Mouse (Mus musculus) limb, embryonic 11.5 days (tissue): ENCODE data around the gene Cc2d1a. TPM values are rescaled to one million over a fixed set of nuclear protein-coding genes. Genes with fewer than 3 reads are reported as not detected.

ENCODE experiments used
- ATAC-seq: fragments of 200-750 bp; cut with Nextera tagmentation; 2 replicates; pipeline ENCODE4 v1.8.0; 2017; ENCODE audit warnings: low read depth; ENCODE audit not compliant: insufficient number of reproducible peaks, low FRiP score, low TSS enrichment
- DNase-seq: peaks from one replicate; pipeline ENCODE4 v3.0.0-alpha.2; 2015; ENCODE audit warnings: low spot score
- H3K27ac ChIP-seq: fragments of 300-500 bp; sonication (generic); replicated peaks from 2 replicates; pipeline ENCODE4 v1.5.1; 2014; ENCODE audit warnings: low read depth, mild to moderate bottlenecking, low read length
- H3K27me3 ChIP-seq: fragments of 300-500 bp; sonication (generic); 2 replicates; pipeline ENCODE4 v1.6.1; 2014; ENCODE audit warnings: mild to moderate bottlenecking, low read length, mixed read lengths; ENCODE audit not compliant: control insufficient read depth, insufficient read depth
- H3K36me3 ChIP-seq: fragments of 300-500 bp; sonication (generic); 2 replicates; pipeline ENCODE4 v1.6.1; 2014; ENCODE audit warnings: mild to moderate bottlenecking, low read length, moderate library complexity, mixed read lengths; ENCODE audit not compliant: control insufficient read depth, insufficient read depth
- H3K4me1 ChIP-seq: fragments of 300-500 bp; sonication (generic); 2 replicates; pipeline ENCODE4 v1.6.1; 2014; ENCODE audit warnings: low read length, mixed read lengths; ENCODE audit not compliant: control insufficient read depth, insufficient read depth
- H3K4me2 ChIP-seq: fragments of 300-500 bp; sonication (generic); 2 replicates; pipeline ENCODE4 v1.6.1; 2014; ENCODE audit warnings: low read depth, mild to moderate bottlenecking, moderate library complexity; ENCODE audit not compliant: severe bottlenecking
- H3K4me3 ChIP-seq: fragments of 300-500 bp; sonication (generic); 2 replicates; pipeline ENCODE4 v1.5.1; 2014; ENCODE audit warnings: low read depth, low read length
- H3K9ac ChIP-seq: fragments of 300-500 bp; sonication (generic); 2 replicates; pipeline ENCODE4 v1.6.1; 2014; ENCODE audit warnings: mild to moderate bottlenecking, low read length
- H3K9me3 ChIP-seq: fragments of 300-500 bp; sonication (generic); 2 replicates; pipeline ENCODE4 v1.6.1; 2016; ENCODE audit warnings: low read length; ENCODE audit not compliant: control insufficient read depth
- WGBS: fragments of 180-500 bp; shearing (Covaris S2); extraction: QIAGEN DNeasy Blood & Tissue Kit; methylation state at CpG from one replicate; pipeline ENCODE4 v1.1.7; 2014; 5-methylcytosine and 5-hydroxymethylcytosine counted together
- polyA plus RNA-seq: library from polyadenylated mRNA; unstranded; fragments of >200 nt; fragmentation: Nextera tagmentation; extraction: Ambion mirVana; gene quantifications from 2 replicates; pipeline ENCODE4 v1.2.1, GENCODE M21; 2014

Gene Cc2d1a
- polyA plus RNA-seq, 1 experiment from 2014 or later, result 15.7 TPM

GRCm38 (mm10) chr8:84096061-84096460 is 51.7 kb downstream of the Cc2d1a start:
- Histone ChIP-seq H3K4me1 (no peaks in the 10 kb centered on the region), H3K9ac (no peak overlapping the region), H3K4me2 (no peak overlapping the region), H3K27ac (no peak overlapping the region), H3K4me3 (no peak overlapping the region), H3K36me3 (peaks cover 47% of the 10 kb centered on the region), H3K9me3 (no peaks in the 10 kb centered on the region), H3K27me3 (no peaks in the 10 kb centered on the region)
- DNase-seq (no peak), ATAC-seq (no peak)
- WGBS, result 81% methylated on average over 8 of the region's 8 CpGs

GRCm38 (mm10) chr8:84090585-84090984 is 57.2 kb downstream of the Cc2d1a start:
- H3K36me3 ChIP-seq, result peaks cover 31% of the 10 kb centered on the region
- H3K27me3 ChIP-seq, result no peaks in the 10 kb centered on the region
- DNase-seq (no peak), ATAC-seq (no peak)
- 92% methylated on average over 8 of the region's 8 CpGs for WGBS
- H3K9ac ChIP-seq, result no peak overlapping the region
- H3K4me1 ChIP-seq, result no peaks in the 10 kb centered on the region
- no peak overlapping the region for H3K4me2 ChIP-seq
- H3K9me3 ChIP-seq, result no peaks in the 10 kb centered on the region
- no peak overlapping the region for H3K4me3 ChIP-seq
- no peak overlapping the region for H3K27ac ChIP-seq

- H3K4me2 ChIP-seq, result no peak overlapping the region
- peaks cover 27% of the 10 kb centered on the region for H3K36me3 ChIP-seq
- no peak for ATAC-seq
- no peaks in the 10 kb centered on the region for H3K9me3 ChIP-seq
- no peak overlapping the region for H3K9ac ChIP-seq
- WGBS, result 74% methylated on average over 9 of the region's 9 CpGs
- H3K4me1 ChIP-seq, result peaks cover 3% of the 10 kb centered on the region; the same call in 1 of the 2 replicates
- no peak overlapping the region for H3K4me3 ChIP-seq
- no peak overlapping the region for H3K27ac ChIP-seq
- no peak for DNase-seq
- no peaks in the 10 kb centered on the region for H3K27me3 ChIP-seq
These were observed 58.5 kb downstream of the Cc2d1a start for GRCm38 (mm10) chr8:84089277-84089676.

DNA sequence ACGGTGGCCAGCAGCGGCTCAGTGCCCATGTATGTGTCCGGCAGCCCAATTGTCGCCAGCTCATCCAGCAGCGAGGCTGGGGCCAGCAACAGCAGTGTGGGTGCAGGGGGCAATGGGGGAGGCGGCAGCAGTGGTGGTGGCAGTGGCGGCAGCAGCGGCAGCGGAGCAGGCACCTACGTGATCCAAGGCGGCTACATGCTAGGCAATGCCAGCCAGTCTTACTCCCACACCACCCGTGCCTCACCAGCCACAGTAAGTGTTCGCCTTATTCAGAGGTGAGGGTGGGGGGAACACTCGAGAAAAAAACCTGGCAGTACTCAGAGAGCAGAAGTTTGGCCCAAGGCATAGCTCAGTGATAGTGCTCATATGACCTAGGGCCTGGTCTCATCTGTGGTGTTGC is 59.9 kb downstream of the Cc2d1a start:
- WGBS, result 95% methylated on average over 14 of the region's 14 CpGs
- no peak overlapping the region for H3K9ac ChIP-seq
- H3K27me3 ChIP-seq, result no peaks in the 10 kb centered on the region
- DNase-seq (no peak), ATAC-seq (no peak)
- no peak overlapping the region for H3K4me2 ChIP-seq
- peaks cover 27% of the 10 kb centered on the region for H3K36me3 ChIP-seq
- H3K4me1 ChIP-seq, result peaks cover 8% of the 10 kb centered on the region
- no peaks in the 10 kb centered on the region for H3K9me3 ChIP-seq
- H3K27ac ChIP-seq, result no peak overlapping the region
- H3K4me3 ChIP-seq, result no peak overlapping the region

GRCm38 (mm10) chr8:84087156-84087555 is 60.6 kb downstream of the Cc2d1a start:
- H3K4me2 ChIP-seq, result no peak overlapping the region
- WGBS, result 88% methylated on average over 7 of the region's 7 CpGs

GRCm38 (mm10) chr8:84084341-84085115 is 63.2 kb downstream of the Cc2d1a start:
- Histone ChIP-seq H3K9me3 (no peaks in the 10 kb centered on the region), H3K4me3 (no peak overlapping the region), H3K9ac (no peak overlapping the region), H3K27me3 (no peaks in the 10 kb centered on the region), H3K4me1 (peaks cover 8% of the 10 kb centered on the region), H3K4me2 (peak overlapping the region; percentile 15; the same call in 1 of the 2 replicates), H3K36me3 (peaks cover 34% of the 10 kb centered on the region), H3K27ac (no peak overlapping the region)
- no peak for DNase-seq
- WGBS, result 35% methylated on average over 42 of the region's 42 CpGs
- ATAC-seq, result no peak

More at GRCm38 (mm10) chr8:84087156-84087555, 60.6 kb downstream of the Cc2d1a start:
- Histone ChIP-seq H3K4me3 (no peak overlapping the region), H3K4me1 (peaks cover 8% of the 10 kb centered on the region), H3K36me3 (peaks cover 27% of the 10 kb centered on the region), H3K9ac (no peak overlapping the region), H3K27ac (no peak overlapping the region), H3K9me3 (no peaks in the 10 kb centered on the region), H3K27me3 (no peaks in the 10 kb centered on the region)
- no peak for DNase-seq
- ATAC-seq, result no peak

DNA sequence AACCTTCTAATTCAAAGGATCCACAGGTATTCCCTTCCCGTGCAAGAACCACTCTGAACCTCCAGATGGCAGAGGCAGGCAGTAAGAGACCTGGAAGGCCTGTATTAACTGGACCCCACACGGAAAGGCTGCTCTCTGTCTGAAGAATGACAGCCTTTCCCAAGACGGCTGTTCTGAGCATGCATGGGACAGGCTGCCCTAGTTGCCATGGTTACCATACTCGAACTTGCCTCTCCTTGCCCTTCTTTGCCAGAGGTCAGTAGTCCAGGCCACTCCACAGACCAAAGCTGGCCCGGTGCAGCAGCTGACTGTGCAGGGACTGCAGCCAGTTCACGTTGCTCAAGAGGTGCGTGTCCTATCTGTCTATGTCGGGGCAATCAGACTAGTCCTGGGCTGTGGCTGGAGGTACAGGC is 63.9 kb downstream of the Cc2d1a start:
- H3K9ac ChIP-seq, result no peak overlapping the region
- H3K9me3 ChIP-seq, result no peaks in the 10 kb centered on the region
- no peak overlapping the region for H3K27ac ChIP-seq
- no peak overlapping the region for H3K4me3 ChIP-seq
- H3K36me3 ChIP-seq, result peaks cover 34% of the 10 kb centered on the region
- peaks cover 8% of the 10 kb centered on the region for H3K4me1 ChIP-seq
- H3K27me3 ChIP-seq, result no peaks in the 10 kb centered on the region
- WGBS, result 23% methylated on average over 8 of the region's 8 CpGs
- H3K4me2 ChIP-seq, result no peak overlapping the region
- no peak for ATAC-seq
- DNase-seq, result no peak
